Mouse (Mus musculus): ENCODE measurements at regions not wholly inside any gene's neighbourhood (a gene's known extent, or its start where the extent isn't known, plus 50 kb on each side); places are given as distances from the start of the nearest gene placed in this dataset.
A peak's percentile ranks its signal among the peaks of the same experiment; 100 is the strongest.
"Not testable (repeated sequence)": the region's sequence is repeated elsewhere in the genome, so short reads cannot be mapped to it uniquely, and the experiment has no call there.

DNA sequence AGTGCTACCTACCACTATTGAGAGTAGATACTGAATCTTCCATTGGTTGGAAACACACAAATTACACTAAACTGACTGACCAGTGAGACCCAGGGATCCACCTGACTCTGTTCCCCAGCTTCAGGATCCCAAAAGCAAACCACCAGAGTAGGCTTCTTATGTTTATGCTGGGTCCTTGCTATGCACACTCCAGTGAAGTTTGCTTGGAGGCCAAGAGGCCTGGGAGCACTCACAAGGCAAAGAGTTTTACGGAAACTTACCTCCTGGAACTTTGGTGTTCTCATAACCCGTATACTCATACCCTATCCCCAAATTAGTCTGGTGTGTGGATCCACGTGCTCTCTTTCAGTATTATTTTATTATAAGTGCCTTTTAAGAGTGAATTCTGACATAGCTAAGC is 1062.1 kb upstream of the 1700008P02Rik start:
- no peaks in the 10 kb centered on the region for H3K4me1 ChIP-seq (ENCODE audit: control insufficient read depth, insufficient read depth, low read length)
- 83% methylated on average over 3 of the region's 3 CpGs for WGBS
- TF ChIP-seq POLR2A (IDR thresholded peaks at IDR 0.05; ENCODE audit: extremely low read depth, insufficient read depth, low read length) (no peak), CTCF (IDR thresholded peaks at IDR 0.05; ENCODE audit: low read depth, low read length) (no peak)
- no peak overlapping the region for H3K9ac ChIP-seq (ENCODE audit: low read depth, low read length)
- H3K4me3 ChIP-seq (ENCODE audit: insufficient read depth, low read depth, low read length): no peak overlapping the region
- no peak for DNase-seq (ENCODE audit: extremely low read depth, low read depth, low spot score)
- H3K36me3 ChIP-seq (ENCODE audit: control insufficient read depth, insufficient read depth, low read length): no peaks in the 10 kb centered on the region
- H3K79me2 ChIP-seq (ENCODE audit: control insufficient read depth, insufficient read depth, low read length): no peaks in the 10 kb centered on the region
- H3K27ac ChIP-seq (replicated peaks; ENCODE audit: insufficient read depth, low read depth, low read length): no peak overlapping the region
- peaks cover 2% of the 10 kb centered on the region; the same call in 1 of the 2 replicates for H3K27me3 ChIP-seq (ENCODE audit: control insufficient read depth, insufficient read depth, low read length)

DNA sequence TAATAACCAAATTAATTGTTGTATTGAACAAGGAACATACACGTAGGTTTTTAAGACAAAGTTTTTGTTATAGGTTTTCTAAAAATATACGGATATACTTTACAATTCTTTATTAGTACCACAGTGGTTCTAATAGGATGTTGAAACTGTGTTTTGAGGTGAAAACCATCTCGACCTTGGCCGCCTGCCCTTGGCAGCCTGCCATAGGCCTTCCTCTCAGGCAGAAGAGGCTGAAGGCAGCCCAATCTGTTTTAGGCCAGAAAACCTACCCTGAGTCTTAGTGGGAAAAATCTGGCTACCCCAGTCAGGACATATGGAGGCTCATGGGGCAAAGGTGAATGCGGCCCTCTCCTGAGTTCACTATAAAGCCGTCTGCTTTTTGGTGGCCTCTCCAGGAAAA is 1049.7 kb upstream of the 1700008P02Rik start:
- no peak for TF ChIP-seq CTCF (IDR thresholded peaks at IDR 0.05; ENCODE audit: low read depth, low read length)
- TF ChIP-seq POLR2A (IDR thresholded peaks at IDR 0.05; ENCODE audit: extremely low read depth, insufficient read depth, low read length): no peak
- Histone ChIP-seq H3K36me3 (ENCODE audit: control insufficient read depth, insufficient read depth, low read length) (no peaks in the 10 kb centered on the region), H3K79me2 (ENCODE audit: control insufficient read depth, insufficient read depth, low read length) (no peaks in the 10 kb centered on the region), H3K4me3 (ENCODE audit: insufficient read depth, low read depth, low read length) (no peak overlapping the region), H3K9ac (ENCODE audit: low read depth, low read length) (no peak overlapping the region), H3K27ac (replicated peaks; ENCODE audit: insufficient read depth, low read depth, low read length) (no peak overlapping the region), H3K4me1 (ENCODE audit: control insufficient read depth, insufficient read depth, low read length) (no peaks in the 10 kb centered on the region), H3K27me3 (ENCODE audit: control insufficient read depth, insufficient read depth, low read length) (0 out of 2 replicates have a peak, but pooled peaks cover 2% of the 10 kb centered on the region)
- peak; percentile 25 for DNase-seq (ENCODE audit: extremely low read depth, low read depth, low spot score)
- WGBS: 80% methylated on average over 6 of the region's 6 CpGs

DNA sequence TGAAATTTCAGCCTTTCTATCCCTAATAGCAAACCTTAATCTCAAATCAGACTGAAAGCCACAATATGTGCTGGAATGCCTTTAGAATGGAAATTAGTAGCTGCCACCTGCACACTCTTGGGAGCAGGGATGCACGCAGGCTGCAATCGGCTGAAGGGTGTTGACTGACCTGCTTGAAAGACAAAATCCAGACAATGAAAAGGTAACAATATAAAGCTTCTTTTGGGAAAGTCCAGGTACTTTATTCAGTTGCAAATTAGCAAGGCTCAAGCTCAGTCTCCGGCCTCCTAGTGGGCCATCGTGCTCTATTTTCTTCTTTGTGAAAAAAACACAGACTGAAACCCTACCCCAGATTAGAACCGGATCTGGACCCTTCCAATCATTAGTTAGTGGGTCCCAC is 1047.6 kb upstream of the 1700008P02Rik start:
- not testable (repeated sequence) for H3K79me2 ChIP-seq (ENCODE audit: control insufficient read depth, insufficient read depth, low read length); H3K4me1 ChIP-seq (ENCODE audit: control insufficient read depth, insufficient read depth, low read length); H3K4me3 ChIP-seq (ENCODE audit: insufficient read depth, low read depth, low read length); H3K36me3 ChIP-seq (ENCODE audit: control insufficient read depth, insufficient read depth, low read length); H3K9ac ChIP-seq (ENCODE audit: low read depth, low read length); DNase-seq (ENCODE audit: extremely low read depth, low read depth, low spot score); H3K27ac ChIP-seq (replicated peaks; ENCODE audit: insufficient read depth, low read depth, low read length); H3K27me3 ChIP-seq (ENCODE audit: control insufficient read depth, insufficient read depth, low read length)
- WGBS: 90% methylated on average over 5 of the region's 5 CpGs

DNA sequence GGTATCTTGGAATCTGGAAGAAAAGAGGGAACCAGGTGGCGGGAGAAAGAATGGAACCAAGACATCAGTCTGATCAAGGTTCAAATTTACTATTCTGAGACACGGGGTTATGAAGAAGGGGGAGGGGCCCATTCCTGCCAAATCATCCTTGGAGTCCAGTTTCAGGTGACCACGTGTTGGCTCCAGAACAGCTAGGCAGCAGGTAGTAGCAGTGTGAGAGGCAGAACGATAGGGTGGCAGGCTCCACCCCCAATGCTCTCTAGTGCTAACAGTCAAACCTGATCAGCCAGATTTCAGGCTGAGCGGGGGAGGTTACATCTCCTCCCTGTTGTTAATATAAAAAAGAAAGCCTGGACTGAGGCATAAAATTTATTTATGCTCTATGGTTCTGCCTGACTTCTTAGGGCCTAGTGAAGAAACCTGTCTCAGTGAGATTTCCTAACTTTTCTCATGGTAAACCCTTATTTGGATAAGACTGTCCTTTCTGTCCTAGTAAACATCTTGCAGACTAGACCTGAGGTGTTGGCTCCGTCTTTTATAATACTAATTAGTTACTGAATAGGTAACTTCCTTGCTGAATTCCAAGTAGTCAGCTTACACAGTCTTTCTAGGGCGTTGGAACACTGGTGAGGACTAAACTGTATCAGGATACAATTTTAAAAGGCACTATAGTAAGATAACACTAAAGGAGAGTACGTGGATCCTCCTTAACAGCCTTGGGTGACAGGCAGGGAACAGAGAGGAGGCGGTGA is 1046.3 kb upstream of the 1700008P02Rik start:
- H3K9ac ChIP-seq (ENCODE audit: low read depth, low read length); H3K4me1 ChIP-seq (ENCODE audit: control insufficient read depth, insufficient read depth, low read length); H3K4me3 ChIP-seq (ENCODE audit: insufficient read depth, low read depth, low read length); H3K79me2 ChIP-seq (ENCODE audit: control insufficient read depth, insufficient read depth, low read length); H3K36me3 ChIP-seq (ENCODE audit: control insufficient read depth, insufficient read depth, low read length); H3K27ac ChIP-seq (replicated peaks; ENCODE audit: insufficient read depth, low read depth, low read length); H3K27me3 ChIP-seq (ENCODE audit: control insufficient read depth, insufficient read depth, low read length); DNase-seq (ENCODE audit: extremely low read depth, low read depth, low spot score): not testable (repeated sequence)
- 77% methylated on average over 9 of the region's 9 CpGs for WGBS
